Mouse (Mus musculus) right cerebral cortex, postnatal 36 days (tissue): Measurements from ENCODE around the gene Pde2a.

Source experiments
- DNase-seq, 2 experiments: peaks; one replicate each; pipeline ENCODE4 v3.0.0; 2022; ENCODE audit warnings: low spot score in 2 of 2, mixed read lengths in 1 of 2

Pde2a gene

GRCm38 (mm10) chr7:101403831-101404230, 17.7 kb upstream of the Pde2a start:
- no peak for DNase-seq

GRCm38 (mm10) chr7:101410267-101410936, 11.1 kb upstream of the Pde2a start, which contains the start of gene Gm45837:
Gm45837 (plus strand) TSS chr7:101410886.
- DNase-seq = no peak

GRCm38 (mm10) chr7:101412796-101413195, 8.7 kb upstream of the Pde2a start:
- peak; percentile 74 to 76 for DNase-seq

- no peak for DNase-seq
Observed at GRCm38 (mm10) chr7:101414209-101414608, 7.3 kb upstream of the Pde2a start.

- peak; percentile 46 to 49 for DNase-seq
Observed at GRCm38 (mm10) chr7:101414661-101415511, 6.6 kb upstream of the Pde2a start.

- DNase-seq = peak; percentile 33 to 48
Observed at GRCm38 (mm10) chr7:101415512-101416100, 5.9 kb upstream of the Pde2a start.

GRCm38 (mm10) chr7:101416391-101416790, 5.1 kb upstream of the Pde2a start:
- DNase-seq = no peak

- DNase-seq = no peak
Observed at GRCm38 (mm10) chr7:101419013-101419770, 2.3 kb upstream of the Pde2a start.

GRCm38 (mm10) chr7:101422069-101422468, 578 bp downstream of the Pde2a start:
- DNase-seq = no peak

GRCm38 (mm10) chr7:101422646-101423045, 1.2 kb downstream of the Pde2a start:
- no peak for DNase-seq

GRCm38 (mm10) chr7:101423970-101424369, 2.5 kb downstream of the Pde2a start:
- DNase-seq = no peak

GRCm38 (mm10) chr7:101426692-101427091, 5.2 kb downstream of the Pde2a start:
- peak; percentile 56 to 81 for DNase-seq

GRCm38 (mm10) chr7:101427736-101428135, 6.2 kb downstream of the Pde2a start:
- peak in 1 of 2 experiments; percentile 54 for DNase-seq

GRCm38 (mm10) chr7:101435038-101435437, 13.5 kb downstream of the Pde2a start:
- no peak for DNase-seq

- DNase-seq = no peak
Observed at GRCm38 (mm10) chr7:101437876-101438275, 16.4 kb downstream of the Pde2a start.

GRCm38 (mm10) chr7:101443093-101443492, 21.6 kb downstream of the Pde2a start:
- no peak for DNase-seq

GRCm38 (mm10) chr7:101444211-101444610, 22.7 kb downstream of the Pde2a start:
- no peak for DNase-seq

GRCm38 (mm10) chr7:101449855-101450254, 28.4 kb downstream of the Pde2a start:
- DNase-seq = no peak

- DNase-seq = peak; percentile 79 to 80
Observed at GRCm38 (mm10) chr7:101450422-101451401, 29.2 kb downstream of the Pde2a start.

- DNase-seq = no peak
Observed at GRCm38 (mm10) chr7:101452669-101453068, 31.2 kb downstream of the Pde2a start.
